ENCODE assay signal across 24 mouse cellular contexts in genomic region chr3:86756548-86756947, GRCm38 (mm10).
A peak's percentile ranks its signal among the peaks of the same experiment; 100 is the strongest.
DNase-seq lines count a peak whose midpoint lies in the region; ATAC-seq and TF ChIP-seq lines count a peak whose summit lies in the region.
"Had no signal": no experiment of that assay in that cellular context is flagged by ENCODE, and none has a peak within 500 bp of the region (broad histone marks: within the 10 kb centered on the region; RNA-seq: fewer than 3 reads in every experiment).

No protein-coding gene starts in this region.

- no peaks in the 10 kb centered on the region for H3K36me3 ChIP-seq in midbrain, embryonic 14.5 days (ENCODE audit: control insufficient read depth, insufficient read depth, low read length)
- H3K36me3 ChIP-seq in midbrain, embryonic 11.5 days (ENCODE audit: control insufficient read depth, insufficient read depth, low read length) = no peaks in the 10 kb centered on the region
- no peaks in the 10 kb centered on the region for H3K36me3 ChIP-seq in limb, embryonic 12.5 days
- peaks cover 8% of the 10 kb centered on the region for H3K36me3 ChIP-seq in small intestine, adult 2 months (ENCODE audit: control insufficient read depth, insufficient read depth, low read length)
- H3K36me3 ChIP-seq: hindbrain, embryonic 10.5 days; liver, embryonic 13.5 days; stomach, embryonic 15.5 days had no signal

- H3K27ac ChIP-seq in midbrain, embryonic 14.5 days (replicated peaks; ENCODE audit: low read depth, low read length) = no peak overlapping the region
- H3K27ac ChIP-seq in midbrain, embryonic 11.5 days (ENCODE audit: low read depth, low read length) = no peak overlapping the region
- peak overlapping the region; percentile 59; the same call in 1 of the 2 replicates for H3K27ac ChIP-seq in limb, embryonic 12.5 days
- H3K27ac ChIP-seq in small intestine, adult 2 months (ENCODE audit: insufficient read depth, low read depth, low read length) = peak overlapping the region; percentile 7; the same call in 1 of the 2 replicates
- H3K27ac ChIP-seq: forebrain, embryonic 13.5 days; hindbrain, embryonic 10.5 days; liver, embryonic 13.5 days; stomach, embryonic 15.5 days had no signal

- ATAC-seq in midbrain, embryonic 14.5 days (ENCODE audit: low FRiP score, low TSS enrichment) = no peak
- no peak for ATAC-seq in midbrain, embryonic 11.5 days (ENCODE audit: low FRiP score)
- ATAC-seq in limb, embryonic 12.5 days (ENCODE audit: insufficient number of reproducible peaks, insufficient read depth, low FRiP score, low TSS enrichment, low read depth) = no peak
- no peak for ATAC-seq in monocyte, adult 5-6 weeks (replicated peaks; ENCODE audit: insufficient number of reproducible peaks, low FRiP score, low TSS enrichment, poor library complexity, severe bottlenecking)
- ATAC-seq: forebrain, embryonic 13.5 days had no signal

- TF ChIP-seq CTCF in small intestine, adult 2 months (IDR thresholded peaks at IDR 0.05; ENCODE audit: extremely low read depth, insufficient read length, insufficient replicate concordance, low read depth, low read length) = no peak

- 83% methylated on average over 1 of the region's 1 CpGs for WGBS in midbrain, embryonic 14.5 days
- 85% methylated on average over 1 of the region's 1 CpGs for WGBS in midbrain, embryonic 11.5 days
- WGBS in limb, embryonic 12.5 days = 85% methylated on average over 1 of the region's 1 CpGs
- WGBS in small intestine, adult 2 months = 71% methylated on average over 1 of the region's 1 CpGs

- DNase-seq in midbrain, embryonic 14.5 days = no peak
- DNase-seq in midbrain, embryonic 11.5 days (ENCODE audit: low spot score, missing footprints) = no peak
- DNase-seq in fibroblast of lung, adult 2 months (ENCODE audit: low read depth) = peak; percentile 17
- no peak for DNase-seq in spleen, postnatal 14 days (ENCODE audit: low spot score in 2 of 2)
- no peak for DNase-seq in thymus, postnatal 25 days
- DNase-seq: adrenal gland, postnatal 14 days; cerebellum, adult 2 months; cerebellum, postnatal 25 days; embryo, embryonic 11 days; kidney, adult 8-10 months; kidney, postnatal 10 days; left cerebral cortex, postnatal 4 days; liver, embryonic 13.5 days; lung, adult 2 months; lung, postnatal 14 days; thymus, adult 18-20 months; thymus, postnatal 4 days had no signal

- H3K9me3 ChIP-seq in midbrain, embryonic 14.5 days (ENCODE audit: control insufficient read depth, low read length) = no peaks in the 10 kb centered on the region
- no peaks in the 10 kb centered on the region for H3K9me3 ChIP-seq in midbrain, embryonic 11.5 days (ENCODE audit: control insufficient read depth, low read length)
- no peaks in the 10 kb centered on the region for H3K9me3 ChIP-seq in limb, embryonic 12.5 days
- H3K9me3 ChIP-seq: forebrain, embryonic 13.5 days; hindbrain, embryonic 10.5 days; liver, embryonic 13.5 days; stomach, embryonic 15.5 days had no signal

- no peaks in the 10 kb centered on the region for H3K27me3 ChIP-seq in midbrain, embryonic 14.5 days (ENCODE audit: control insufficient read depth, insufficient read depth, low read length)
- no peaks in the 10 kb centered on the region for H3K27me3 ChIP-seq in midbrain, embryonic 11.5 days (ENCODE audit: control insufficient read depth, insufficient read depth, low read length)
- no peaks in the 10 kb centered on the region for H3K27me3 ChIP-seq in limb, embryonic 12.5 days
- H3K27me3 ChIP-seq in small intestine, adult 2 months (ENCODE audit: control insufficient read depth, insufficient read depth, low read length) = no peaks in the 10 kb centered on the region
- H3K27me3 ChIP-seq: forebrain, embryonic 13.5 days; liver, embryonic 13.5 days; stomach, embryonic 15.5 days had no signal

- H3K4me2 ChIP-seq in midbrain, embryonic 14.5 days (ENCODE audit: low read length) = 0 out of 2 replicates have a peak overlapping the region, but pooled peaks have one; percentile 6
- H3K4me2 ChIP-seq in midbrain, embryonic 11.5 days = no peak overlapping the region
- no peak overlapping the region for H3K4me2 ChIP-seq in limb, embryonic 12.5 days
- H3K4me2 ChIP-seq: forebrain, embryonic 13.5 days; heart, embryonic 11.5 days; liver, embryonic 13.5 days; stomach, embryonic 15.5 days had no signal

- peaks cover 16% of the 10 kb centered on the region for H3K4me1 ChIP-seq in midbrain, embryonic 14.5 days (ENCODE audit: control insufficient read depth, insufficient read depth, low read length)
- H3K4me1 ChIP-seq in midbrain, embryonic 11.5 days (ENCODE audit: control insufficient read depth, insufficient read depth, low read length) = peaks cover 8% of the 10 kb centered on the region; the same call in 1 of the 2 replicates
- peaks cover 31% of the 10 kb centered on the region for H3K4me1 ChIP-seq in limb, embryonic 12.5 days (replicated peaks)
- no peaks in the 10 kb centered on the region for H3K4me1 ChIP-seq in small intestine, adult 2 months (ENCODE audit: control insufficient read depth, insufficient read depth, insufficient read length, low read length)
- H3K4me1 ChIP-seq: forebrain, embryonic 13.5 days; liver, embryonic 13.5 days; stomach, embryonic 15.5 days had no signal

- no peak overlapping the region for H3K9ac ChIP-seq in midbrain, embryonic 14.5 days (replicated peaks; ENCODE audit: low read length)
- no peak overlapping the region for H3K9ac ChIP-seq in midbrain, embryonic 11.5 days (ENCODE audit: low read length)
- H3K9ac ChIP-seq in limb, embryonic 12.5 days (replicated peaks) = no peak overlapping the region
- H3K9ac ChIP-seq: forebrain, embryonic 13.5 days; liver, embryonic 13.5 days; stomach, embryonic 15.5 days had no signal

- no peak overlapping the region for H3K4me3 ChIP-seq in midbrain, embryonic 14.5 days (replicated peaks; ENCODE audit: low read depth, low read length)
- no peak overlapping the region for H3K4me3 ChIP-seq in midbrain, embryonic 11.5 days (ENCODE audit: low read depth, low read length)
- H3K4me3 ChIP-seq in limb, embryonic 12.5 days (replicated peaks) = no peak overlapping the region
- no peak overlapping the region for H3K4me3 ChIP-seq in small intestine, adult 2 months (ENCODE audit: low read depth, low read length)
- H3K4me3 ChIP-seq: forebrain, embryonic 13.5 days; hindbrain, embryonic 10.5 days; liver, embryonic 13.5 days; stomach, embryonic 15.5 days had no signal

- no peak for TF ChIP-seq POLR2A in small intestine, adult 2 months (IDR thresholded peaks at IDR 0.05; ENCODE audit: low read depth, low read length)

Comparison
In these comparisons a context has a peak if more than half of its experiments do, and no peak if none do; other contexts are left out.
1. H3K27ac ChIP-seq: peak in limb, embryonic 12.5 days (single experiment) and small intestine, adult 2 months (single experiment); none in midbrain, embryonic 14.5 days (single experiment) and midbrain, embryonic 11.5 days (single experiment).